Mouse (Mus musculus) c-Kit-positive CD71-positive TER-119-negative erythroid progenitor cells, embryonic 14.5 days (primary cell): ENCODE measurements around the gene Speer4f2.
"Not testable (repeated sequence)": the region's sequence is repeated elsewhere in the genome, so short reads cannot be mapped to it uniquely, and the experiment has no call there.

Source experiments
- DNase-seq: peaks from one replicate; pipeline ENCODE4 v3.0.0-alpha.2; 2013; ENCODE audit warnings: low read depth

Gene Speer4f2

DNA sequence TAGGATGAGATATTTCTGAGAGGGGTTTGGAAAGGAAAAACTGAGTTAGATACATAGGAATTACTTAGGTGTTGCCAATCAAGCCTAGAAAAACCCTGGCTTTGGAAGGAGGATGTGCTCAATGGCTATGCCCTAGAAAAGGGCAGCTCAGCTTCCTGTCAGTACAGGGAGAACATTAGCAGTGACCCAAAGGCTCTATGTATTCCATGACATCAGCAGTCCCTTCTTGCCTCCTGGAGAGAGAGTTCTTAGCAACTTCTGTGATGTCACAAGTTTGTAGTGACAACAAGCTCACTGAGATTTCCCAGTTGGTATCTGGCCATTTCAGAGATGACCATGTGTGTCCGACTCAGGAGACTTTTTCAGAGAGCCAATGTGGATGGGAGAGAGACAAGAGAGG is at the start of gene Speer4f2:
Gene Speer4f2 (plus strand): TSS at position 301 of the 400 bp plus-strand sequence.
- not testable (repeated sequence) for DNase-seq

DNA sequence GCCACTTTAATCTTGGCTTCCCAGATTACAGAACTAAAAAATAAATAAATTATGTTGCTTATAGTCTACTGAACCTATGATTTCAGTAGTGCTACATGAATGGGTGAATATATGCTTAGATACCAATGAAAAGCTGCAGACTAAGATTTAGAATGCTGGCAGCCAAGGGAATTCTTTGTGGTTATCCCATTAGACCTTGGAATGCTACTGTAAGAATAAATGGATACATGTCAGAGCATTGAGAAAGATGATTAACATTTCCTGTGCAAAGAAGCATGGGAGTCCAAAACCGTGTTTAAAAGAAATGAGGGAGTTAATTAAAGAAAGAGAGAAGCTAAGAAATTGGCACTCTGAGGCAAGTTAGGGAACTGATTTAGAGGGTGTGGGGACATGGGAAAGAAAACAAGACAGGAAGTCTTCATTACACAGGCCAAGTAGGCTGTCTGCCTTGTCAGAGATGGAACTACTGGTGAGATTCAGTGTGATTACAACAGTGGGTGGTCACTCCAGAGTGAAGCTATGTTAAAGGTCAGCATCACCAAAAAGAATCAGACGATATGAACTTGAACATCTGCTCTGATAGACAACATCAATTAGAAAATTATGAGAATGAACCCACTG is 43.9 kb upstream of the Speer4f2 start:
- no peak for DNase-seq

DNA sequence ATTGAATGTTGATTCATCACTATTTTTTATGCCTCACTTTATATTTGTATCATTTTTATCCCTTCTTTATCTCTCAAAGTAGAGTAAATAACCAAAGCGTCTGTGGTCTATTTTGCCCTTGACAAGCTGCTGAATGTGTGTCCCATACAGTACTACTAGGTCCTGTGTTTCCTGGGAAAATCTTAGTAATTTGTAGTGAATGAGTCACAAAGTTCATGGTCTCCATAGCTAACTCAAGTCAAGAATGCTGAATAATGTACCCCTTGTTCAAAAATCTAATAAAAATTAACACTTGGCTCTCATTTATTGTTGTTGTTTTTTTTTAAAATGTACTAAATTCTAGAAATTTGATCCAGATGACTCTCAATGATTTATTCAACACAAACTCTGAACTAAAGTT is 38.1 kb upstream of the Speer4f2 start:
- DNase-seq: no peak

DNA sequence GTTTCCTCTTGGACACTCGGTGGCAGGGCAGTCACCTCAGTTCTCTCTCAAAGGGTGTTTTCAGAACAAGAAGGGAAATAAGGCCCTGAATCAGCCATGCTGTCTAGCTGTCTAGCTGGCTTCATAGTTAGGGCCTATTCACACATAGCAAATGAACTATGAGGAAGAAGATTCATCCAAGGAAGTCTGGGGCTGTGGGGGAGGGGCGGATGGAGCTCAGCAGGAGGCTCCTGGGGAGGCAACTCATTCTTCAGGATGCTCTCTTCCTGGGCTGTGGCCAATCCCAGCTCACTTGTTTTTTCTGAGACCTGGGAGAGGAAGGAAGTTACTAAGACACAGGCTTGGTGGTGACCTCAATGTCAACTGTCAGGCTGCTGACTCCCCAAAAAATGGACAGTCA is 27.2 kb upstream of the Speer4f2 start:
- DNase-seq: not testable (repeated sequence)

DNA sequence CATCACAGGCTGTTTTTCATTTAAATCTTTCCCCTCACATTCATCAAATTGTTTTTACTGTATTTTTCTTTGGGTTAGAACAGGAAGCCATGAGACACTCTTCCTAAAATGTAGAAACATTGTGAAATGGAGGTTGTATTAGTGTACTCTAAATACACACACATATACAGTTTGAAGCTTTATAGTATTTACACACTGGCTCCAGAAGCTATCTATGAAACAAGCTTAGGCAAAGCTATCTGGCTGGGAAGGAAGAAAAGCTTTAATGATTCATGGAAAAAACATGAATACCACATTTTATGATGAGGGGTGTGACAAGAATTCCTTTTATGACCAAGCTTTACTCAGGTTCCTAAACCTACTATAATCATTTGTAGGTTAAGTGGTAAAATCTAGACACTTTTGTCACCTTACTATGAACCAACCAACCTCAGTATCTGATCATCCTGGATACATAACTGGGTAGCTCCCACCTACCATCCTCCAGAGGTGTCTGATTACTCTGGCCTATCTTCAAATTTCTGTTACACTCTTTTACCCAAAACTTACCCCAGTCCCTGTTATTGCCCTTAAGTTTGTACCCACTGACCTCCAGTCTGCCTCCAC is 13.5 kb upstream of the Speer4f2 start:
- no peak for DNase-seq

DNA sequence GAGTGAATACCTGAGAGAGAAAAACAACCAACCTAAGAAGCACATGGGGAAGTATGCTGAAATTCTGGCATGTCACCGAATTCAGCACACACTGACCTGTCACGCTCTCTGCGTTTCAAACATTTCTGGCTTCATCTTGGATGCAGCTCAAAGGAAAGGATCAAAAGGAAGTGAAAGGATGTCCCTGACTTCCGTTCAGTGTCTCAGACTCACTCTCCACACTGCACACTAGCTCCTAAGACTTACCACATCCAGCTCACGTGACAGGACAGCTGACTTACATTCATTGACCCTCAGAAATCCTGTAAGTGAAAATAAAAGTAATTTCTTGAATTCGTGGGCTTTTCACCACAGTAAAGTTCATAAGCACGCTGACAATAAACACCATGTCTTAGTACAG is 16.9 kb downstream of the Speer4f2 start:
- DNase-seq: no peak

DNA sequence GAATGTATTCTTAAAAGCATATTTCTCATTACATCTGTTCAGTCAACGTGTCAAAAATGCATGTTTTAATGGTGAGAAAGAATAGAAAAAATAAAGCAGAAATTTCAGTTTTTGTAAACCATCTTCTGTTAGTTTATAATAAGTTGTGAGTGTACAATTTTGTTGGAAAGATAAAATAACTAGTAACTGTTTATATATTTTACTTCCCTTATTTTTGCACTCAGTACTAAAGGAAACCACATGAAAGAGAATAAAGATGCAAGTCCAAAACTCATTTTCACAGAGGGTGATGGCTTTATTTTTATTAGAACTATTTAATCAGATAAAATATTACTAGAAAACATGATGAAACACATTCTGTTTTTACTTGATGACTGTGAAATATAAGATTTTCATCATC is 18.2 kb downstream of the Speer4f2 start:
- DNase-seq: no peak

DNA sequence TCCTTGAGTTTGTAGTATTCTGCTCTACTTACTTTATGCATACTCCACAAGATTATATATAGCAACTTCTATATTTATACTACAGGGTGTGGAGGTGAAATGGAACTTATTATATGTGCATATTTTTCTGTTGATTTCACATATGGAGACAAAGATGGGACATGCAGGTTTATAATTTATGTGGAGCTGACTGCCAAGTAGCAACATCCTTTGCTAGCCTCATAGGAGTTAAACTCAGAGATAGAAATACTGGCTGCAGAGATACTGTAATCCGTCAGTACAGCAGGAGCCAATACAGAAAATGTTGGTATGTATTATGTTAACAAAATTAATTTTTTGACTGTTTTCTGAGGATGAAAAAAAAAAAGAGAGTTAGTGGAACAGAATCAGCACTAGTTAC is 27.6 kb downstream of the Speer4f2 start:
- DNase-seq: no peak

DNA sequence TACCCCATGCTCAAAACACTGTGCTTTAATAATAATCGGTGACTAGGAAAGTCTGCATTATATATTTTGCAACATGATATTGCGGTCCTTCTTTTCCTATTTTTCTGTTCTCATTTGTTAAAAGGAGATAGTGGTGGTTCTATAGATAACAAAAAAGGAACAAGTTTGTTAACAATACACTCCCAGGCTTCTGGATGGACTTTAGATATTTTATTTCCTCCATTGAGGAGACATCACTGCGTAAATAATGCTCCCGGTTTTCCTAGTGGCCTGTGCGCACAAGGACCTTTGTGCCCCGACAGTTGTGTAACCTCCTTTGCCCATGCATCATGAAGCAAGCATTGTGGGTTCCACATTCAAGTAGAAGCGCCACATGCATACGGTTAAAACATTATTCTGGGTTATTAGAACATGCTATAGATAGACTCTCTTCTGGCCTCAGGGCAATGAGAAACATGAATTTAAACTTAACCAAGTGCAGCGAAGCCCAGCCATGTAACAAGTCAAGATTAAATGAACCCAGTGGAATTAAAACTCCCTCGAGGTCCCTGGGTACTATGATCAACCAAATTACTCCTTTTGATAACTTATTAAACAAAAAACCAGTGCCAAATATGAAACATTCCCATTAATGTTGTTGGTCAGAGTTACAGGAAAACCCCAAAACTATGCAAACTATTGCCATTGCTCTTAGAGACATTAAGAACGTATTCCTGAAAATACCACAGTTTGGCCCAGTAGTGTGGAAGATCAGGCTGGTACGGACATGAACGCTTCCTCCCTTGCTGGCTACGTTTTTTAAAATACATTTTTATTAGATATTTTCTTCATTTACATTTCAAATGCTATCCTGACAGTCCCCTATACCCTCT is 28.5 kb downstream of the Speer4f2 start:
- no peak for DNase-seq

DNA sequence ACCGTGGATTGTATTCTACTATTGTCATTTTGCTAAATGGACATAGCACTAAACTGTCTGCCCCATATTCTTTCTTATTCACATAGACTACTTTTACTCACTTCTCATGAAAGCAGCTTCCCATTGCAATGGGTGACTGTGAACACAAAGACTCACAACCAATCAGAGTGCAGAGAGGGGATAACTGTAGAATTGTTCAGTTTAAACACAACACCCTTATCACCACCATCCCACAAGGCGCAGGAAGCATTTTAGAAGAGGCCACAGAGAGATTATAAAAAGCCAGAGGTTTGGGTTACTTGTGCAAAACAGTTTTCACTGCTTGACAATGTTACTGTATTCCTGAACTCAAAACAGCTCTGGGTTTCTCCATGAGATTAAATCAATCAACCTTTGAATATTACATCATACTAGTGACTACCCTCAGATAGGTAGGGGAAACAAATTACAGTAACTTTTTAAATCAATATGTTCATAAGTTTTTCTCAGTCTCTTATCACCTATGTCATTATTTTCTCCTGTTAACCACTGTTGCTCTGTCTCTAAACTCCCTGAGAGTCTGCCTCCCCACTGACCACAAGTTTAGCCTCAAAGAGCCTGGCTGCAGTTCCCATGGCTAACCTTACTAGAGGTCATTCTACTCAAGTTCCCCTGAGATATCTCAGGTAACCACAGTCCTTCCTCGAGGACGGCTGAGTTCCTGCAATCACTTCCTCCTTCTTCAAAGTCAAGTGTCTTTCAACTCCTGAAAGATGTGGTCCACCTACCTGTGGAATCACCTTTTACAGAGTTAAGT is 29.5 kb downstream of the Speer4f2 start:
- peak; percentile 9 for DNase-seq

DNA sequence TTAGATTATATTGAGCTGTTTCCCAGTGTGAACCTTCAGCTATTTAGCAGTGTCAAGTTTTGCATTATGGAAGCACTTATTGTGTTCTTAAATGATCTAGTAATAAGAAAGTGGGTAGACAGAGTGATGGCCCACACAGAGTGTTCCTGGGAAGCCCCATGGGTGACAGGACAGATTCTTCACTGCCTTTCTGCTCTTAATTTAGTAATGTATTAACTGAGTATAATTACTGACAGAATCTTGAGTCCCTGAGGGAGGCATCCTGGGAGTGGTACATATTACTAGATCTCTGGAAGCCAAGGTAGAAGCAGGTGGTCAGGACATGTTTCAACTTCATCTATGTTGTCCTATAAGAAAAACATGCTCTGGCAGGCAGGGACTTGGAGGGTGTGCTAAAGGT is 30.6 kb downstream of the Speer4f2 start:
- DNase-seq: no peak

DNA sequence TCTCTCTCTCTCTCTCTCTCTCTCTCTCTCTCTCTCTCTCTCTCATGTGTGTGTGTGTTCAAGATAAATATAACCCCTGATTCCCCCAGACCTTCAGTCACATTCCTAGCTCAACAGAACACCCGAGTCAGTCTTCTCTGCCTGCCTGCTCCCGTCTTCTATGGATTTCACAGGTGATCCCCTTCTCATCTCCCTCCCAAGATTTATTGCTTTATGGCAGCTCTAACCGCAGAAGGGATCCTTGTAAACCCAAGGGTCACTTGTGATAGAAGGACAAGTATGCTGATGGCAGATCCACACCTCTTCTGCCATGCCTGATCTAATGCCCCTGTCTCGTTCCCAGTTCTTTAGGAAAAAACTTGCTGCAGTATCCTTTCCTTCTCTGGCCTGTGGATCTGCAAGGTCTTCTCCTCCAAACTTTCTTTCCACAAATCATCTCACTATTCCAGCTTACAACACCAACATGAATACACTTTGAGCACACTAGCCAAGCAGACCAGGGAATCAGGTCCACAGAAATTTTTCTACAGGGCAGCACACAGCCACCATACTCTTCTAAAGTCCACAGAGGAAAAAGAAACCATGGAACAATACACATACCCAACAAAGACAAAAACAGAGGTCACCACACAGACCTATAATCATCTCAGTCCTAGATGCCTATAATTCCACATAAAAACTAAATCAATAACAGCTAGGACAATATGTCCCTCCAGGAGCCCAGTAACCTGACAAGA is 36.1 kb downstream of the Speer4f2 start:
- no peak for DNase-seq

DNA sequence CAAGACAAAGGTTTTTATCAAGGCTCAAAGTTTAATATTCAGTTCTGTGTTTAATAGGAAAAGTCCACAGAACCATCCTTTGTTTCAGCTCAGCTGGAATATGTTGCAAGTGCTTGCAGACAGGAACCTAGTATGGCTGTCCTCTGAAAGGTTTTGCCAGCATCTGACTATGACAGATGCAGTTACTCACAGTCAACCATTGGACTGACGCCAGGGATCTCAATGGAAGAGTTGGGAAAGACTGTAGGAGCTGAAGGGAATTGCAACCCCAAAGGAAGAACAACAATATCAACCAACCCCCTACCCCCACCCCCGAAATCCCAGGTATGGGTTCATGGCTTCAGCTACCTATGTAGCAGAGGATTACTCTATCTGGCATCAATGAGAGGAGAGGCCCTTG is 44.2 kb downstream of the Speer4f2 start:
- no peak for DNase-seq

DNA sequence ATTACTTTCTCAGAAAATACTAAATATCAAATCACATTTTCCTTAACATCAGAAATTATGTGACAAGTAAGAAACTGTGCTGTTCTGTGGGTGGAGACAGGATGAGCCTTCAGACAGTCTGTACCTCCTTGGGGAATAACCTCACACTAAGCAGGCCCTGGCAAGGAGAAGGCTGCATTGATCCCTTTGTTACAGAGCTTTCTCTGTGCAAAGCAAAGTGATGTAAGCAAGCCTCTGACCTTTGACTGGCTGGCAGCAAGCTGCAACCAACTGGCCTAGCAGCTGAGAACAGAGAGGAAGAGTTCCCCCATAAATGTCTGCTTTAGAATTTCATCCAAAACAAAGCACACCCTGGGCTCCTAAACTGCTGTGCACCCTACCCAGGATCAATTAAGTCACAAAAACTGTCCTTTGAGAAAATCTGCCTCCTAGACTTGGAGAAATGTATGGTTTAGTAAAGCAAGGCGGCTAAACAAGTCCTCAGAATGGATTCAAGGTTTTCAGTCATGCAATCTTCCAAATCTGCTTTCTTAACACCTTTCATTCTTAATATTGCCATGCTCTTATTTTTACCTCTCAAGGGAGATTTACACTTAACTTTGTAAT is 46.3 kb downstream of the Speer4f2 start:
- no peak for DNase-seq

DNA sequence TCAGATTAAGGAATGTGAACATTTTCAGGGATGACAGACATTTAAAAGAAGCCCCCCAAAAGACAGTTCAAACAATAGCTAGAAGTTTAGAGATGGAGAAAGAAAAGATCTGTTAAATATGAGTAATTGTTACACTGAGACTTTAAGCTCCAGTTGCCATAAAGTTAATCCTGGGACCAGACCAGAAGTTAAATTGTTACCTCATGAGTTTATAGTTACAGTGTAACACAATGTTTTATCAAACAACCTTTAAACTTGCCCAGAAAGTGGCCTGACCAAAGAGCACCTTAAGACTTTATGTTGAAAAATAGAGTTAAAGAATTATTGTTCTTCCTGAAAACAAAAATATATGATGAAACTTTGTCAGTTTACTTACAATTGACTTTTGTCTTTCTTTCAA is 46.9 kb downstream of the Speer4f2 start:
- DNase-seq: no peak

DNA sequence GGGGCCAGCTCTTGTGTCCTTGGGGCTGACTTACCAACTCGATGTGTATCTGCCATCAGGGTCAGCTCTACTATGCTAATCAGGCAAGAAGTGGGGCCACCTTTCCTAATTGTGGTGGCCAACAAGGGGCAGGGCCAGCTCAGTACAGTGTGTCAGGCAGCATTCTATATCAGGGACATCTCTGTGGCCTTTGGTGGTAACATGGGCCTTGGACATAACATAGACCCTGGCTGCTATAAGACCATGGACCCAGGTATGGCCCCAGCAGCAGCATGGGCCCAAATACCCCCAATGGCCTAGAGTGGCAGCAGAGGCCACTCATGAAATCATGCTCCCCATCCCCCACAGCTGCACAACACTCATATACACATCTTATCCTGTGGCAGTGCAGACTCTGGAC is 49.2 kb downstream of the Speer4f2 start:
- no peak for DNase-seq

DNA sequence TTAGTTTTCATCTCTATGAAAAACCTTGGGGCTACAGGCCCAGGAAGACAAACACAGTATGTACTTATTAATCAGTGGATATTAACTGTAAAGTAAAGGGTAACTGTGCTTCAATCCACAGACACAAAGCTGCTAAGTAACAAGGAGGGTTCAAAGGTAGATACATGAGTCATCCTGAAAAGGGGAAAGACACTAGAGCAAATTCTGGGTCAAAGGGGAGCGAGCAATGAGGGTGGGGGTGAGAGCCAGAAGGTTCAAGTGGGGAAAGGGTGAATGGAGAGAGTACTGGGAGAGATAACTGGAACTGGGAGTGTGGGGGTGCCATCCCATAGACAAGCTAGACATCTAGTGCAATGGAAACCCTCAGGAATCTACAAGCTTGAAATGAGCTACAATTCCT is 54.0 kb downstream of the Speer4f2 start:
- no peak for DNase-seq
